Mouse (Mus musculus): ENCODE results near the gene Gchfr.

The Gchfr gene

GRCm38 (mm10) chr2:119166901-119167865, at the start of gene Gchfr:
TSS of gene Gchfr (plus strand) at chr2:119167773.
- DNase-seq (ENCODE audit: low spot score), result peak; percentile 25

- DNase-seq (ENCODE audit: low spot score), result no peak
These were observed 31.2 kb upstream of the Gchfr start for GRCm38 (mm10) chr2:119136346-119136898.

DNA sequence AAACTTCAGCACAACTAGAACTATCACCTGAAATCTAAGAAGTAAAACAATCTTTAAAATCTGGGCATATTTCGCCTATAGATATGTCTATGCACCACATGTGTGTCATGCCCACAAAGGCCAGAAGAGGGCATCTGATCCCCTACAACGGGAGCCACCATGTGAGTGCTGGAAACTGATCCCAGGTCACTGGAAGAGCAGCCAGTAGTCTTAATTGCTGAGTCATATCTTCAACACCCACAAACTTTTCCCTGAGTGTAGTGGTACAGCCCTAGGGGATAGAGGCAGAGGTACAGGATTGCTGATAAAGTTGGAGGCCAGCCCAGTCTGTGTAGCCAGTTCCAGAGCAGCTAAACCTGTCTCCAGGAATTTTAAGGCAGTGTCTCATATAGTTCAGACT, 22.4 kb upstream of the Gchfr start:
- no peak for DNase-seq (ENCODE audit: low spot score)

DNA sequence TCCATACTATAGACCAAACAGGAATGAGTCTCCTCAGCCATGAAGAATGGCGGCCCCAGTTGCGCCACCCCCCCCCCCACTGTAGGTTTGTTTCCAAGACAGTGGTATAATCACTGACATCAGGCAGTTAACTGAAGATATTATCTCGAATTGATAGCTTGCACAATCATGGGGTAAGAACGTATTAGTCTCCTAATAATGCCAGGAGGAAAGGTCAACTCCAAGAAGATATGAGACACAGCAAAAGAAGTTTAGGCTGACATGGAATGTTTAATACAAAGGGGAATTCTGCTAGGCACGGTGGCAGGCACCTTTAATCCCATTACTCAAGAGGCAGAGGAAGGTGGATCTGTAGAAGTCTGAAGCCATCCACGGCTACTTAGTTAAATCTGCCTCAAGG, 21.1 kb upstream of the Gchfr start:
- DNase-seq (ENCODE audit: low spot score), result no peak

DNA sequence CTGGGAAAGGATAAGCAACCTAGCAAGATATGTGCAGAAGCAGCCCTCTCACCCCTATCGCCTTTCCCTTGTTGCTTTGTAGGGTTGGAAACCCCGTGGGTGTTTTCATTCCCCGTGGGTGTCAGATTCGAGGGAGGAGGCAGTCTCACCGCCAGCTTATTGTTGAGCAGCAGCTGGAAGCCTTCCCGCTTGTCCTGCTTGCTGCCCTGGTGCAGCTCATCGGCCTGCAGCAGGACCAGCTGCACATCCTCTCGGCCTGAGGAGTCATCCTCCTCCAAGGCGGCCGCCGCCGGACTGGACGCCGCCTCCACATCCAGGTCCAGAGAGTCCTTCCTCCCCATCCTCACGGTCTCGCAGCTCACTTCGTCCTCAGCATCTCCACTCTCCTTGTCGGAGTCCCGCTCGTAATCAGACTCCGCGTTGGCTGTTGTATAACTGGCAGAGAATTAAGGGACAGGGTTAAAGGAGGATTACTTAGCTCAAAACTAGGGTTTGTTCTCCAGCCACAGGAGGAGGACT, 20.4 kb upstream of the Gchfr start:
- DNase-seq (ENCODE audit: low spot score), result no peak

DNA sequence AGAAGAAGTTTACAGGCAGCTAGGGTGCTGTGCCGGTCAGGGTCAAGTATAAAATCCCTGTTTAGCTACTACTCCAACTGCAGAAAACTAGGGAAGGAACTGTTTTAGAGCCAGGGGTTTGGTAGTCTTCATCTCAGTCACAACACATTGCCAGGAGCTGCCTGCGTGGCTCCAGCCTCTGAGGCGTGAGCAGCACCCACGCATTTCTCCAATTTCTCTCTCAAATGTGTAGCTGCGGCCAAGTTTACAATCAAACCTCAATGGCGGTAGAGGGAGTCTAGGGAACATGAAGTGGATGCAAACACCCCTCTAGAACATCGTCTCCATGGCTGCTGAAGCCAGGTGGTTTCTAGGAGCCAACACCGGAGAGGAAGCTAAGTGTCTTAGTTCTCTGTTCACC, 19.8 kb upstream of the Gchfr start:
- no peak for DNase-seq (ENCODE audit: low spot score)

DNA sequence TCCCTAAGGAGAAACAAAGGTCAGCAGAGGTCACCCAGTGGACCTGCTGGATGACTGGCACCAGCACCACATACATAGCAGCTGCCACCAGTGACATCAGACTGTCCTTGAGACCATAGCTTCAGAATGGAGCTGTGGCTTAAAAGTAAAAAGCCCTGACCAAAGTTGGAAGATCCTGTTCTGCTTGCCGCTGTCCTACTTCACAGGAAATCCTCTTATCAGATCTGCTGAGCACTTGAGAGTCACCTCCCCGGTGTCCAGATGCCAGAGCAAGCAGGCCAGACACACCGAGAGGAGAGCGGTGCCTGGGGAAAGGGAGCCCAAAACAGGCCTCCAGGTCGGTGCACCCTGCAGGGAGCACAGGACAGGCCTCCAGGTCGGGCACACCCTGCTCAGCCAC, 15.3 kb upstream of the Gchfr start:
- no peak for DNase-seq (ENCODE audit: low spot score)

DNA sequence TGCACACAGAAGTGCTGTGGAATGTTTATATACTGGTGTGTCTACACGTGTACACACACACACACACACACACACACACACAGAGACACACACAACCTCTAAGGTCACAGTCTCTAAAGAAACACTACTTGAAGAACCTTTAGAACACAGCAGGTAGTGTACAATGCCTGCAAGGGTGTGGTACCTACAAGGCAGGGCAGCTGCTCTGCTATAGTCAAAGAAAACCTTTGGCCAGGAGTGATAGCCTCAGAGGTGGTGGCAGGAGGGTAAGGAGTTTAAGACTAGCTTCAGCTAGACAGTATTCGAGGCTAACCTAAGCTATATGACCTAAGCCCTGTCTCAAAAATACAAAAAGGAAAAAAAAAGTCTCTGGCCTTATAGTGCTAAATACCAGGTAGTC, 12.9 kb upstream of the Gchfr start:
- DNase-seq (ENCODE audit: low spot score), result no peak

DNA sequence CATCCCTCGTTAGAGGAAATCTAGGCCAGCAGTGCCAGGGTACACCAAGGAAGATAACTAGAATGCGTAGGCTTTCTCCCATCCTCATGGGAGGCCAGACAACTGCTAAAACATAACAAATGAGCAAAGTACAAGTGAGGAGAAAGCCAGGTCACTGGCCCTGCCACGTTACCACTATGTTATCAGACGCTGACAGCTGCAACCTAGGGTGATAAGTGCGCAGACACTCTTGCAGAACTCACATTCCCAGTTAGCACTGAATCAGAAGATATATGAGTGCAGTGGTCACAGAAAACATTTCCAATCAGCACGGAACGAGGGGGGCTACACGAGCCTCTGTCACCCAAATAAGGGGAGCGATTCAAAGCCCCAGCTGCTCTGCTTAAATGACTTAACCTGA, 12.2 kb upstream of the Gchfr start:
- no peak for DNase-seq (ENCODE audit: low spot score)

DNA sequence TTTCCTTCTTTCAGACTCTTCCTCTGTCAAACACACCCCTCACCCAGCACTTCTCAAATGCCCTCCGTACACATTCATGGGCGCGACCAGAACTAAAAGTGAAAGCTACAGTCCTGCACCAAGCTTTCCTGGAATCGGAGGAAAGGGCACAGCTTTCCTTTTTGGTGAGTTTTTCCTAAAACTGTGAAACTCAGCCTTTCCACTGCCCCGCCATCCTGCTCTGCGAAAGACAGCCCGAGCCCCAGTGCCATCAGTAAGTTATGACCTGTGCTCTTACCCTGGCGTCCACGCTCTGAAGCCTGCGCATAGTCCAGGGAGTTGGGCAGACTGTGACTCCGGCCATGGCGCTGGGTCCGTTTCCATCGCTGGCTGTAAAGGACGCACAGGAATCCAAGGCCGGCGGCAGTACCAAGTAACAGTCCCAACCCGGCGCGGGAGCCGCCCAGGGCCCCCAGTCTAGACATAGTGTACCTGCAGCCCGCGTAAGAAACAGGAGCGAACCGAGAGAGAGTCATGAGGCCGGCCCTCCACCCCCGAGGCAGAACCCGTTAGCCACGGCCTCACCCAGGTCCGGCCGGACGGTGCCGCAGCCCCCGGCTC, 11.4 kb upstream of the Gchfr start:
- DNase-seq (ENCODE audit: low spot score), result no peak

DNA sequence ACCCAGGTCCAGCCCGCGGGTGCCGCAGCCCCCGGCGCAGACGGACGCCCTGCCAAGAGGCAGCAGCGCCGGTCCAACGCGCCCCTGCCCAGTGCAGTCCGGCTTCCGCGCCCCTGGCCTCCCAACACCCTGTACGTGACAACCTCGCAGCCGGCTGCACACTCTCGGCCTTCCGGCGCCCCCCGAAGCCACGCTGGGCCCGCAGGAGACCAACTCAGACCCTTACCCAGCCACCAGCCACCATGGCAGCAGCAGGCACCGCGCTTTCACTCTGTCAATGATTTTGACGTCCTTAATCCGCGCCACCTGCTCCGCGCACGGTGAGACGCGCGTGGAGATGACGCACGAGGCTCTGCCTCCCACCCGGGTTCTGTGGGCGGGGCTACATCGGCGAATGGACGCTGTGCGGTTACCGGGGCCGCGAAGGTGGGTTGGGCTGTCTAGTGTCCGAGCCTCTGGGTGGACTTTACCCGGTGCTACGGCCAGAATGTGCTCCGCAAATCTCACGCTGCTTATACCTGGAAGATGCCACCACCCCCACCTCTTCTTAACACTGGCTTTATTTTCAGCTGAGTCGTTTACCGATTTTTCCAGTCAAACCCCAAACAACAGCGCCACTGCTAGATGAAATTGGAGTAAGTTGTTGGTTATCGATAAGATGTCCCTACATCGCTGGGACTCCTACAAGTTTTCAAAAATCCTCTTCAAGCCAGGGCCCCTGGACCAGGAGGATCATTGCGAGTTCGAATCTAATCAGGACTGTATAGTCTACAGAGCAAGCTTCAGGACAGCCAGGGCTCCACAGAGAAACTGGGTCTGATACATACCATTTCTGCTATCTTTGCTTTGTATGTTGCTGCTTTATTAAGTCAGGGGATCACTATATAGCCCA, 10.6 kb upstream of the Gchfr start, which contains the start of gene Rmdn3:
Rmdn3 (minus strand) TSS at position 354 of the 892 bp plus-strand sequence.
- DNase-seq (ENCODE audit: low spot score), result peak; percentile 98

DNA sequence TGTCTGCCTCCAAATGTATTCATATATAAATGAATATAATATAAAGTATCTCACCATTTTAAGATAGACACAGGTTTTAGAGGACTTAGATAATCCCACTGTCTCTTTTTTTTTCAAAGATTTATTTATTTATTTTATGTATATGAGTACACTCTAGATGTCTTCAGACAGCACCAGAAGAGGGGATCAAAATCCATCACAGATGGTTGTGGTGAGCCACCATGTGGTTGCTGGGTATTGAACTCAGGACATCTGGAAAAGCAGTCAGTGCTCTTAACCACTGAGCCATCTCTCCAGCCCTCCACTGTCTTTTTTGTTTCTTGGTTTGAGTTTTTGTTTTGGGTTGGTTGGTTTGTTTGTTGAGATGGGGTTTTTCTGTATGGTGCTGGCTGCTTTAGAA, 9.7 kb upstream of the Gchfr start:
- no peak for DNase-seq (ENCODE audit: low spot score)

- no peak for DNase-seq (ENCODE audit: low spot score)
These were observed 6.3 kb upstream of the Gchfr start for GRCm38 (mm10) chr2:119161247-119161646.

GRCm38 (mm10) chr2:119163135-119163534, 4.4 kb upstream of the Gchfr start:
- DNase-seq (ENCODE audit: low spot score), result no peak

- DNase-seq (ENCODE audit: low spot score), result no peak
These were observed 3.6 kb upstream of the Gchfr start for GRCm38 (mm10) chr2:119163999-119164398.

- no peak for DNase-seq (ENCODE audit: low spot score)
These were observed 2.2 kb upstream of the Gchfr start for GRCm38 (mm10) chr2:119165401-119165800.

DNA sequence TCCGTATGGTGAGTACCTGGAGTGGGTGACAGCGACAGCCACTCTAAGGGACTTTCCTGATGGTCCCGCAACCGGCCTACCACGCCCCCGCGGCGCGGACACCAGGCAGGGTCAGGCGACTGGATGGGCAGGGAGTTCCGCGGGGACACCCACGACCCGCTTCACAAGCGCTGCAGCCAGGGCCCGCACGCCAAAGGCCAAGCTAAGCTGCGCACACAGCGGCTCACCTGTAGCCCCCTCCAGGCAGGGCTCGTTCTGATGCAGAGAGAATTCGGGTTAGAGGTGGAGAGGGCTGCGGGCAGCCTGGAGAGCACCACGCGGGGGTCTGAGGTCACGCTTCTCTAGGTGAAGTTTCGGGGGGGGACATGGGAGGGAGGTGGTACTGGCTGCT, 288 bp downstream of the Gchfr start:
- DNase-seq (ENCODE audit: low spot score), result no peak

DNA sequence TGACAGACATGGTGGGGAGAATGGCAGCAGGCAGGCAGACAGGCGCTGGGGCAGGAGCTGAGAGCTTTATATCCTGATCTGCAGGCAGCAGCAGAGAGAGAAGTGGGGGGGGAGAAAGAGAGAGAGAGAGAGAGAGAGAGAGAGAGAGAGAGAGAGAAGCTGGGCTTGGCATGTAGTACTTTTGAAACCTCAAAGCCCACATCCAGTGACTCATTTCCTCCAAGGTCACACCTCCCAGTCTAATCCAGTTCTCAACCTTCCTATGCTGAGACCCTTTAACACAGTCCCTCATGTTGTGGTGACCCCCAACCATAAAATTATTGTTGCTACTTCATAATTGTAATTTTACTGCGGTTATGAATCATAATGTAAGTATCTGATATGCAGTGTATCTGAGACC, 2.7 kb downstream of the Gchfr start:
- DNase-seq (ENCODE audit: low spot score), result no peak

GRCm38 (mm10) chr2:119171574-119171973, 4.0 kb downstream of the Gchfr start:
- no peak for DNase-seq (ENCODE audit: low spot score)

DNA sequence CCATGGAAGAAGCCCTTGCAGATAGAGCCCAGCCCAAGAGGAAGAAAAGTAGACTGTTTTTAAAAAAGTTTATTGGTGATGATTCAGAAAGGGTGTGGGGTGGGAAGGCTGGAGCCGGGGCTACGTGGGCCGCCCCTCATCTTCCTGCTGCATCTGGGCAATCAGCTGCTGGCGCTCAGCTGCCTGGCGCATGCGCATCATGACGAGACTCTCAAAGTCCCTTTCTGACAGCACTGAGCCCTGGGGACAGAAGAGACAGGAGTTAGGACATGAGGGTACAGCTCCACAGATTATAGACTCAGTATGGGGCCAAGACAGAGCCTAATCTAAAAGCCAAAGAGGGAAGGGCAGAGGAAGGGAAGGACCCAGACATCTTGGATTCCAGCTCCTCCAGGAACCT, 4.9 kb downstream of the Gchfr start:
- DNase-seq (ENCODE audit: low spot score), result no peak

DNA sequence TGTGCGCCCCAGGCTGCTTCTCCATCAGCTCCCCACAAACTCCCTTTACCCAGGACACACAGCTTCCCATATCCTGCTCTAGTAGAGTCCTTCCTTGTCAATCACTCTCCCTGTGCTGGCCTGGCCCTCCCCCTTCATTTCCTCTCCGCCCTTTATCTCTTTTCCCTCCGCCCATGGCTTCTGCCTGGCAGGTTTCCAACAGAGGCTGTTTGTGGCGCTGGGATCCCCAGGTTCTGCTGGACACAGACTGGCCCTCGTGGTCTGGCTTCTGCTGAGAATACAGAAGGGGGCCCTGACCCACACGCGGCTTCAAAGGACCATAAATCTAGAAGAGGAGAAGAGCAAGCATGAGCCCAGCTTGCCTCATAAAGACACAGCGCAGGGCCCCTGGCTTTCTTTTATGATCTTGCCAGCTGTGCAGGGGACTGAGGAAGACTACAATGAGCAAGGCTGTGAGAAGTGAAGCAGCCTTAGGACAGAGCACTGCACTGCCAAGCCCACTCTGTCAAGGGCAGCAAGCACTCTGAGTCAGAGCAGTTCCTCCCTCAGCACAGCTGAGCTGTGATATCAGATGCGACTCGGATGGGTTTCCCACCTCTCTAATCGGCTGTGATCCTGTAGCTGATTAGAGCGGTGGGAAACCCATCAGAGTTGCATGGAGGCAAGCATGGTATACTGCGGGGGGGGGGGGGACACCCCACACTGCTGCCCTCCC, 5.4 kb downstream of the Gchfr start:
- peak; percentile 45 for DNase-seq (ENCODE audit: low spot score)

All from layer of hippocampus, adult 11-12 months (tissue).